Comparison of ENCODE assay signal across 16 mouse cellular contexts in genomic region chr11:32550102-32550501, GRCm38 (mm10). TPM values are rescaled to one million over a fixed set of nuclear protein-coding genes. Genes with fewer than 3 reads are reported as not detected.
DNase-seq lines count a peak whose midpoint lies in the region; ATAC-seq and TF ChIP-seq lines count a peak whose summit lies in the region.
"Had no signal": no experiment of that assay in that cellular context is flagged by ENCODE, and none has a peak within 500 bp of the region (broad histone marks: within the 10 kb centered on the region; RNA-seq: fewer than 3 reads in every experiment).

No protein-coding gene starts in this region.

- 56% methylated on average over 4 of the region's 4 CpGs for WGBS in forebrain, embryonic 10.5 days
- 56% methylated on average over 4 of the region's 4 CpGs for WGBS in forebrain, embryonic 14.5 days
- 61% methylated on average over 4 of the region's 4 CpGs for WGBS in kidney, adult 2 months

- no peaks in the 10 kb centered on the region for H3K79me2 ChIP-seq in CH12.LX (replicated peaks; ENCODE audit: control insufficient read depth, extremely low read depth, insufficient read depth, poor library complexity, severe bottlenecking)

- TF ChIP-seq RAD21 in CH12.LX (IDR thresholded peaks at IDR 0.05; ENCODE audit: low read depth, low read length) = no peak; the same call in 1 of the 2 replicates

- no peak for DNase-seq in forebrain, embryonic 10.5 days (ENCODE audit: extremely low spot score, low spot score)
- DNase-seq in forebrain, embryonic 14.5 days (ENCODE audit: low spot score) = no peak
- DNase-seq in kidney, adult 2 months = peak; percentile 52
- no peak for DNase-seq in kidney, postnatal 10 days
- DNase-seq in CH12.LX (ENCODE audit: extremely low read depth) = peak; percentile 91
- DNase-seq in mesoderm, embryonic 11.5 days (ENCODE audit: low read depth, low spot score) = peak; percentile 73
- no peak for DNase-seq in layer of hippocampus, adult 11-12 months (ENCODE audit: low spot score)
- no peak for DNase-seq in urinary bladder, adult 2 months (ENCODE audit: low spot score)
- DNase-seq: cerebellum, adult 8-10 months; lung, postnatal 4 days; spleen, adult 18-20 months had no signal

- in situ Hi-C loops in CH12.LX (cut with MboI; ENCODE audit: low pct_ligation_motif_present, low pct_unique_long_range_greater_than_20kb, low sequenced_read_pairs) = no loop called here

- H3K4me2 ChIP-seq in forebrain, embryonic 14.5 days (ENCODE audit: low read length) = no peak overlapping the region
- no peak overlapping the region for H3K4me2 ChIP-seq in CH12.LX (ENCODE audit: insufficient read depth, low read depth, poor library complexity, severe bottlenecking)
- H3K4me2 ChIP-seq: embryonic facial prominence, embryonic 12.5 days; forebrain, embryonic 12.5 days; kidney, embryonic 15.5 days; liver, embryonic 15.5 days had no signal

- no peaks in the 10 kb centered on the region for H3K27me3 ChIP-seq in forebrain, embryonic 10.5 days (ENCODE audit: poor library complexity, severe bottlenecking)
- no peaks in the 10 kb centered on the region for H3K27me3 ChIP-seq in forebrain, embryonic 14.5 days (replicated peaks; ENCODE audit: control insufficient read depth, insufficient read depth, low read length)
- no peaks in the 10 kb centered on the region for H3K27me3 ChIP-seq in kidney, adult 2 months (replicated peaks; ENCODE audit: control insufficient read depth, insufficient read depth, low read length)
- no peaks in the 10 kb centered on the region for H3K27me3 ChIP-seq in CH12.LX (replicated peaks)
- H3K27me3 ChIP-seq: embryonic facial prominence, embryonic 12.5 days; forebrain, embryonic 12.5 days; kidney, embryonic 15.5 days; liver, embryonic 15.5 days had no signal

- dilution Hi-C loops in CH12.LX (cut with MboI; ENCODE audit: extremely low pct_ligation_motif_present, extremely low pct_unique_long_range_greater_than_20kb, low sequenced_read_pairs) = no loop called here

- no peak overlapping the region for H3K9ac ChIP-seq in forebrain, embryonic 14.5 days (ENCODE audit: low read length)
- H3K9ac ChIP-seq in CH12.LX (ENCODE audit: insufficient read depth, low read depth) = no peak overlapping the region
- H3K9ac ChIP-seq: embryonic facial prominence, embryonic 12.5 days; forebrain, embryonic 12.5 days; kidney, embryonic 15.5 days; liver, embryonic 15.5 days had no signal

- H3K36me3 ChIP-seq in forebrain, embryonic 10.5 days (replicated peaks) = no peaks in the 10 kb centered on the region
- H3K36me3 ChIP-seq in forebrain, embryonic 14.5 days (ENCODE audit: control insufficient read depth, insufficient read depth, low read length) = no peaks in the 10 kb centered on the region
- no peaks in the 10 kb centered on the region for H3K36me3 ChIP-seq in kidney, adult 2 months (ENCODE audit: control insufficient read depth, insufficient read depth, low read length)
- H3K36me3 ChIP-seq in CH12.LX (replicated peaks in 1 of 2; ENCODE audit: control insufficient read depth in 1 of 2, insufficient read depth in 1 of 2, low read length in 1 of 2) = peaks cover 0 to 68% of the 10 kb centered on the region in 2 experiments
- H3K36me3 ChIP-seq: embryonic facial prominence, embryonic 12.5 days; forebrain, embryonic 12.5 days; kidney, embryonic 15.5 days; liver, embryonic 15.5 days had no signal

- no peak overlapping the region for H3K4me3 ChIP-seq in forebrain, embryonic 10.5 days
- H3K4me3 ChIP-seq in forebrain, embryonic 14.5 days (ENCODE audit: low read depth, low read length) = no peak overlapping the region
- no peak overlapping the region for H3K4me3 ChIP-seq in kidney, adult 2 months (ENCODE audit: insufficient read depth, low read depth, low read length)
- H3K4me3 ChIP-seq in CH12.LX (replicated peaks in 1 of 3; ENCODE audit: low read depth in 2 of 3, low read length in 2 of 3, poor library complexity in 1 of 3) = no peak overlapping the region
- H3K4me3 ChIP-seq: embryonic facial prominence, embryonic 12.5 days; forebrain, embryonic 12.5 days; kidney, embryonic 15.5 days; liver, embryonic 15.5 days had no signal

- TF ChIP-seq CTCF in kidney, adult 2 months (conservative IDR thresholded peaks at IDR 0.05; ENCODE audit: insufficient read depth, insufficient read length, low read depth, low read length) = no peak
- no peak for TF ChIP-seq CTCF in CH12.LX (conservative IDR thresholded peaks at IDR 0.05 in 1 of 2, IDR thresholded peaks at IDR 0.05 in 1 of 2; ENCODE audit: low read depth in 2 of 2, low read length in 2 of 2)

- 0 out of 2 replicates have a peak overlapping the region, but pooled peaks have one; percentile 40 for H3K27ac ChIP-seq in forebrain, embryonic 10.5 days
- H3K27ac ChIP-seq in forebrain, embryonic 14.5 days (ENCODE audit: low read depth, low read length) = no peak overlapping the region
- H3K27ac ChIP-seq in kidney, adult 2 months (ENCODE audit: insufficient read depth, low read depth, low read length) = no peak overlapping the region
- no peak overlapping the region for H3K27ac ChIP-seq in CH12.LX (ENCODE audit: insufficient read depth, low read depth)
- H3K27ac ChIP-seq: embryonic facial prominence, embryonic 12.5 days; forebrain, embryonic 12.5 days; kidney, embryonic 15.5 days; liver, embryonic 15.5 days had no signal

- ATAC-seq in forebrain, embryonic 14.5 days = no peak

- TF ChIP-seq EP300 in CH12.LX (IDR thresholded peaks at IDR 0.05; ENCODE audit: low read length) = peak; percentile 84

- H3K4me1 ChIP-seq in forebrain, embryonic 10.5 days = peaks cover 63% of the 10 kb centered on the region
- peaks cover 13% of the 10 kb centered on the region for H3K4me1 ChIP-seq in forebrain, embryonic 14.5 days (ENCODE audit: control insufficient read depth, insufficient read depth, low read length)
- H3K4me1 ChIP-seq in kidney, adult 2 months (ENCODE audit: control insufficient read depth, insufficient read depth, low read length) = peaks cover 6% of the 10 kb centered on the region
- H3K4me1 ChIP-seq in CH12.LX (ENCODE audit: control insufficient read depth in 1 of 2, insufficient read depth in 2 of 2) = peaks cover 25 to 95% of the 10 kb centered on the region in 2 experiments

- no peaks in the 10 kb centered on the region for H3K9me3 ChIP-seq in forebrain, embryonic 10.5 days
- no peaks in the 10 kb centered on the region for H3K9me3 ChIP-seq in forebrain, embryonic 14.5 days (replicated peaks; ENCODE audit: control insufficient read depth, low read length)
- H3K9me3 ChIP-seq in CH12.LX (replicated peaks; ENCODE audit: low read length) = no peaks in the 10 kb centered on the region
- H3K9me3 ChIP-seq: embryonic facial prominence, embryonic 12.5 days; forebrain, embryonic 12.5 days; G1E; kidney, embryonic 15.5 days; liver, embryonic 15.5 days had no signal

- TF ChIP-seq POLR2A in kidney, adult 2 months (IDR thresholded peaks at IDR 0.05; ENCODE audit: low read depth, low read length) = no peak
- no peak for TF ChIP-seq POLR2A in CH12.LX (IDR thresholded peaks at IDR 0.05; ENCODE audit: low read depth, low read length)

TF ChIP-seq in CH12.LX, 34 proteins besides CTCF, POLR2A, EP300 and RAD21:
- TF ChIP-seq ZMIZ1 (IDR thresholded peaks at IDR 0.05; ENCODE audit: low read depth, low read length) = no peak
- TF ChIP-seq JUND (conservative IDR thresholded peaks at IDR 0.05; ENCODE audit: low read depth, low read length) = peak; percentile 13; the same call in 1 of the 2 replicates
- peak; percentile 61; the same call in 1 of the 2 replicates for TF ChIP-seq IRF4 (IDR thresholded peaks at IDR 0.05; ENCODE audit: low read depth, low read length)
- TF ChIP-seq GABPA (IDR thresholded peaks at IDR 0.05; ENCODE audit: insufficient replicate concordance, low read depth, low read length) = no peak
- TF ChIP-seq TCF12 (IDR thresholded peaks at IDR 0.05; ENCODE audit: low read depth, low read length) = peak; percentile 81; the same call in 1 of the 2 replicates
- TF ChIP-seq ETS1 (conservative IDR thresholded peaks at IDR 0.05; ENCODE audit: low read depth, low read length) = peak; percentile 97
- TF ChIP-seq BHLHE40 (IDR thresholded peaks at IDR 0.05; ENCODE audit: low read depth, low read length) = peak; percentile 77
- peak; percentile 59; the same call in 1 of the 2 replicates for TF ChIP-seq SIN3A (IDR thresholded peaks at IDR 0.05; ENCODE audit: low read length)
- TF ChIP-seq MEF2A (IDR thresholded peaks at IDR 0.05; ENCODE audit: borderline replicate concordance, low read depth, low read length) = peak; percentile 76
- no peak for TF ChIP-seq MAZ (IDR thresholded peaks at IDR 0.05; ENCODE audit: low read depth, low read length)
- TF ChIP-seq PAX5 (IDR thresholded peaks at IDR 0.05; ENCODE audit: low read length) = no peak
- TF ChIP-seq NRF1 (IDR thresholded peaks at IDR 0.05; ENCODE audit: low read depth, low read length) = 0 out of 2 replicates have a peak, but pooled peaks have one; percentile 38
- 0 out of 2 replicates have a peak, but pooled peaks have one; percentile 60 for TF ChIP-seq RCOR1 (conservative IDR thresholded peaks at IDR 0.05; ENCODE audit: low read depth, low read length)
- no peak for TF ChIP-seq USF1 (IDR thresholded peaks at IDR 0.05; ENCODE audit: low read depth, low read length)
- TF ChIP-seq MYC (IDR thresholded peaks at IDR 0.05; ENCODE audit: low read depth, low read length) = 0 out of 2 replicates have a peak, but pooled peaks have one; percentile 16
- no peak for TF ChIP-seq USF2 (conservative IDR thresholded peaks at IDR 0.05; ENCODE audit: low read depth, low read length)
- no peak for TF ChIP-seq ZKSCAN1 (IDR thresholded peaks at IDR 0.05; ENCODE audit: borderline replicate concordance, low read depth, low read length)

RNA-seq across cellular contexts. Expression of gene Stk10, which starts 17.0 kb away (rescaled TPM):
- 2.0 and 2.3 TPM in 2 replicates for polyA plus RNA-seq in forebrain, embryonic 10.5 days (2016; fragmentation: Nextera tagmentation; extraction: Ambion mirVana)
- polyA plus RNA-seq in forebrain, embryonic 14.5 days (2014; fragmentation: Nextera tagmentation; extraction: Ambion mirVana) = 0.80 and 1.1 TPM in 2 replicates
- polyA plus RNA-seq in kidney, adult 2 months (2012; rRNA removed) = 6.3 and 9.4 TPM in 2 replicates
- total RNA-seq in CH12.LX (2012; rRNA removed) (18.6 and 23.2 TPM in 2 replicates), CH12.LX (2014; rRNA removed) (19.2 and 20.0 TPM in 2 replicates)
- 37.4 and 40.3 TPM in 2 replicates for polyA plus RNA-seq in CH12.LX (2012; ENCODE audit: insufficient read length, low read depth)
- 6.2 and 8.5 TPM in 2 replicates for polyA plus RNA-seq in urinary bladder, adult 2 months (2012; rRNA removed)

RNA-seq across cellular contexts. Expression of gene Efcab9, which starts 18.2 kb away (rescaled TPM):
- polyA plus RNA-seq in forebrain, embryonic 10.5 days (2016; fragmentation: Nextera tagmentation; extraction: Ambion mirVana) = 0.21 and 0.25 TPM in 2 replicates
- 0.31 TPM in 1 of 2 replicates, not detected in the other for polyA plus RNA-seq in forebrain, embryonic 14.5 days (2014; fragmentation: Nextera tagmentation; extraction: Ambion mirVana)
- 0.14 TPM in 1 of 2 replicates, not detected in the other for polyA plus RNA-seq in kidney, adult 2 months (2012; rRNA removed)
- total RNA-seq in CH12.LX (2012; rRNA removed) = 0.25 TPM in 1 of 2 replicates, not detected in the other
- total RNA-seq in CH12.LX (2014; rRNA removed) = not detected in 2 replicates
- 1.1 and 1.5 TPM in 2 replicates for polyA plus RNA-seq in CH12.LX (2012; ENCODE audit: insufficient read length, low read depth)
- 0.76 and 1.3 TPM in 2 replicates for polyA plus RNA-seq in urinary bladder, adult 2 months (2012; rRNA removed)
- polyA plus RNA-seq: G1E had no signal

Comparison
In these comparisons a context has a peak if more than half of its experiments do, and no peak if none do; other contexts are left out.
1. DNase-seq: peak in kidney, adult 2 months (single experiment), CH12.LX (single experiment) and mesoderm, embryonic 11.5 days (single experiment); none in forebrain, embryonic 10.5 days (single experiment), forebrain, embryonic 14.5 days (single experiment), kidney, postnatal 10 days (single experiment), layer of hippocampus, adult 11-12 months (single experiment) and urinary bladder, adult 2 months (single experiment).